Mouse (Mus musculus): ENCODE measurements around the gene Commd7.

DNA sequence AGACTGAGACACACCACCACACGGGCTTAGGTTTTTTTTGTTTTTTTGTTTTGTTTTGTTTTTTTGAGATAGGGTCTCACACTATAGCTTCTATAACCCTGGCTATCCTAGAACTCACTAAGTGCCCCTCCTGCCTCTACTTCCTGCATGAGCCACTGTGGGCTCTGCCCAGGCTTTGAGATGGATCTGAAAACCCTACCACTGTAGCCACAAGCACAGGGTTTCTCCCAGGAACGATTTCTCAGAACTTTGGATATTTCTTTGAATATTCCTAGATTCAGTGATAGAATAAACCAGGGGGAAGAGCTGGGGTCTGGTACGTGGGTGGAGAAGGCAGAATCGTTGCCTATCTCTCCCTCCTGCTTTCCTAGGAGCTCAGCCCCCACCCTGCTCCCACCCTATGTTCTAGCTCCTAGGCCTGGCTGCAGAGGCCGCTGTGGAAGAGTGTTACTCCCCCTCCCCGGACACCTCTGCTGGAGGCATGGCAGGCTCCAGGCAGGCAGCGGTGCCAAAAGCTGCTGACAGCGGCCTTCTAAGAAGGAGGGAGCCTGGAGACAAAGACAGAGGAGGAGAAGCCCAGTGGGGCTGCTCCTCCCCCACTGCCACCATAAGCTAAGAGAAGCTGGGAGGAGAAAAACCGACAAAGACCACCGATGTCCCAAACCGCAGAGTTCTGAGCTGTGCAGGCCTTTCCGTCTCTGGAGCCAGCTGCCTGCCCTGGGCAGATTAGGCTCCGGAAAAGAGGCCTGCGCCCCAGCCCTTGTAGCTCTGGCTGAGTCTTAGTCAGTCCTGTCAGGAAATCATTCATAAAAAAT is 21.9 kb downstream of the Commd7 start:
- TF ChIP-seq CTCF (IDR thresholded peaks at IDR 0.05; ENCODE audit: insufficient read depth, low read depth, low read length), result no peak
- TF ChIP-seq POLR2A (IDR thresholded peaks at IDR 0.05; ENCODE audit: insufficient read depth, low read depth, low read length), result no peak
